Mouse (Mus musculus) midbrain, embryonic 11.5 days (tissue): ENCODE results near the gene H2afx. TPM values are rescaled to one million over a fixed set of nuclear protein-coding genes. Genes with fewer than 3 reads are reported as not detected.
A peak's percentile ranks its signal among the peaks of the same experiment; 100 is the strongest.

Experiments used
- ATAC-seq: fragments of 200-750 bp; cut with Nextera tagmentation; 2 replicates; pipeline ENCODE4 v1.8.0; 2017; ENCODE audit warnings: moderate TSS enrichment, moderate library complexity; ENCODE audit not compliant: low FRiP score
- DNase-seq: peaks from one replicate; pipeline ENCODE4 v3.0.0; 2015; ENCODE audit warnings: low spot score; ENCODE audit errors: missing footprints
- H3K27ac ChIP-seq: fragments of 300-500 bp; sonication (generic); 2 replicates; pipeline ENCODE4 v1.5.1; 2014; ENCODE audit warnings: low read depth, low read length
- H3K27me3 ChIP-seq: fragments of 300-500 bp; sonication (generic); 2 replicates; pipeline ENCODE4 v1.6.1; 2014; ENCODE audit warnings: mild to moderate bottlenecking, low read length, moderate library complexity, mixed read lengths; ENCODE audit not compliant: control insufficient read depth, insufficient read depth
- H3K36me3 ChIP-seq: fragments of 300-500 bp; sonication (generic); 2 replicates; pipeline ENCODE4 v1.6.1; 2014; ENCODE audit warnings: mild to moderate bottlenecking, low read length, moderate library complexity, mixed read lengths; ENCODE audit not compliant: control insufficient read depth, insufficient read depth
- H3K4me1 ChIP-seq: fragments of 300-500 bp; sonication (generic); 2 replicates; pipeline ENCODE4 v1.6.1; 2014; ENCODE audit warnings: low read length; ENCODE audit not compliant: control insufficient read depth, insufficient read depth
- H3K4me2 ChIP-seq: fragments of 300-500 bp; sonication (generic); 2 replicates; pipeline ENCODE4 v1.6.1; 2014; ENCODE audit warnings: mild to moderate bottlenecking, moderate library complexity
- H3K4me3 ChIP-seq: fragments of 300-500 bp; sonication (generic); 2 replicates; pipeline ENCODE4 v1.5.1; 2014; ENCODE audit warnings: low read depth, low read length
- H3K9ac ChIP-seq: fragments of 300-500 bp; sonication (generic); 2 replicates; pipeline ENCODE4 v1.6.1; 2014; ENCODE audit warnings: low read length
- H3K9me3 ChIP-seq: fragments of 300-500 bp; sonication (generic); 2 replicates; pipeline ENCODE4 v1.6.1; 2016; ENCODE audit warnings: low read length; ENCODE audit not compliant: control insufficient read depth
- WGBS: fragments of 180-500 bp; shearing (Covaris S2); extraction: QIAGEN DNeasy Blood & Tissue Kit; methylation state at CpG from one replicate; pipeline ENCODE4 v1.1.7; 2014; 5-methylcytosine and 5-hydroxymethylcytosine counted together
- polyA plus RNA-seq: library from polyadenylated mRNA; unstranded; fragments of >200 nt; fragmentation: Nextera tagmentation; extraction: Ambion mirVana; gene quantifications from 2 replicates; pipeline ENCODE4 v1.2.1, GENCODE M21; 2014

The H2afx gene
- polyA plus RNA-seq, 1 experiment from 2014 or later: 377 TPM

DNA sequence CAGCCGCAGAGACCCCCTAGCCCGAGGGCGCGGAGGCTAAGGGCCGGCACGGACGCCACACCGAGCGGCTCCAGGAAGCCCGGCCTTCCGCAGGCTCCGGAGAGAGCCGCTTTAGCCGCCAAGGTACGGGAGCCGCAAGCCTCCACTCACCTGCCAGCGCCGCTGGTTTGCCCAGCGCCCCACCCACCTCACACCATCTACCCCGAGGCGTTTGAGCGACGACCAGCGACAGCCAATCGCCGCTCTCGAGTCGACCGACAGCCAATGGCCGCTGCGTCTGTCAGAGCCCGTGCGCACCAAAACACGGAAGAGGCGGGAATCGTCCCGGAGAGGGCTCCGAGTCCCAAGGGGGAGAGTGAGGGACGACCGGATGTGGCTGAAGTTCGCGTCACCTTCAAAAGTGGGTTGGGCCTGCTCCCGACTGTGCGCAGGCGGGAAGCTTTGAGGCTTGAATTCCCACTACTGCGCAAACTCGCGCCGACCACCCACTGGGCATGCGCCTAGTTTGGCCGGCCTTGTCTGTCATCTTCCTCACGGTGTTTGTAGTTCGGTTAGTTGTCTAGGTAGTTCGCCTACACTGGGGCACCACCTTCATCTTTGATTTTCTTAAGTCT, 28.9 kb upstream of the H2afx start, which contains the start of gene Hinfp:
Hinfp (minus strand) TSS at position 206 of the 614 bp plus-strand sequence.
- DNase-seq: peak; percentile 99
- WGBS: 1% methylated on average over 51 of the region's 54 CpGs
- H3K4me2 ChIP-seq: peak within 1 kb of the TSS; percentile 81
- H3K4me1 ChIP-seq: peaks cover 7% of the 10 kb centered on the region
- no peaks in the 10 kb centered on the region for H3K9me3 ChIP-seq
- peak; percentile 99 for ATAC-seq
- H3K9ac ChIP-seq: peak within 1 kb of the TSS; percentile 66
- H3K36me3 ChIP-seq: peaks cover 3% of the 10 kb centered on the region; the same call in 1 of the 2 replicates
- H3K27me3 ChIP-seq: no peaks in the 10 kb centered on the region
- H3K27ac ChIP-seq: no peak within 1 kb of the TSS
- peak within 1 kb of the TSS; percentile 63 for H3K4me3 ChIP-seq

DNA sequence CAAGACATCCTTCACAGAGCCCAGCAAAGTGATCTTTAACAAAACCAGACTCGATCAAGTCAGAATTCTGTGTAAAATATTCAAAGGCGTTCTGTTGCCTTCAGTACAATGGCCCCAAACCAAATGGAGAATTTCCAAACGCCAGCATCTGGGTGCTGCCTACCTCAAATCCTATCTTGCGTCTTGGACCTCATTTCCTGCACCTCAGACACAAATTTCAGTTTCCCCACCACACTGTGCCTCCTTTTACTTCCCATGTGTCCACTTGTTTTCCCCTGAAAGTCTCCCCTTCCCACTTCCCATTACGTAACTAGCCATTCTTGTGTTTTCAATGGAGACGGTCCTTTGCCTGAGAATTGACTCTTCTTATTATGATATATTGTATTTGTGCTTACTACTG, 28.0 kb upstream of the H2afx start:
- H3K27ac ChIP-seq: no peak overlapping the region

DNA sequence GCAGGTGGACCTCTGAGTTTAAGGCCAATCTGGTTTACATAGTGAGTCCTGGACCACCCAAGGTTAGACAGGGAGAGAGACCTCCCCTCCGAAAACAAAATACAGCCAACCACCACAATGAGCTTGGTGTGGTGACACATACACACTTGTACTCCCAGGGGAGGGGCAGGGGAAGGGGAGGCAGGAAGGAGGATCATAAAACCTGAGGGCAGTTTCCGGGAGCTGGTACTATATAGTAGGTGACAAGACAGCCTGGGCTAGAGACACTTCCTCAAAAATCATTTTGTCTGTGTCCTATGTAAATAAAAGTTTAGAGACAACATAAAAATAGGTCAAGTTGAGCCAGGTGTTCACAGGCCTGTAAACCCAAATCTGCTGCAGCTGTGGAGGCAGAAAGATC, 27.2 kb upstream of the H2afx start:
- Histone ChIP-seq H3K9ac (no peak overlapping the region), H3K4me1 (peaks cover 20% of the 10 kb centered on the region), H3K4me2 (no peak overlapping the region), H3K27me3 (no peaks in the 10 kb centered on the region), H3K27ac (no peak overlapping the region), H3K4me3 (no peak overlapping the region), H3K9me3 (no peaks in the 10 kb centered on the region), H3K36me3 (0 out of 2 replicates have a peak, but pooled peaks cover 2% of the 10 kb centered on the region)
- 84% methylated on average over 2 of the region's 2 CpGs for WGBS
- ATAC-seq (no peak), DNase-seq (peak; percentile 77)

More for the DNA sequence above, 28.0 kb upstream of the H2afx start:
- H3K4me1 ChIP-seq: peaks cover 15% of the 10 kb centered on the region
- no peak overlapping the region for H3K4me3 ChIP-seq
- H3K36me3 ChIP-seq: peaks cover 3% of the 10 kb centered on the region; the same call in 1 of the 2 replicates
- no peak for ATAC-seq
- WGBS: 89% methylated on average over 6 of the region's 6 CpGs
- H3K27me3 ChIP-seq: no peaks in the 10 kb centered on the region
- peak; percentile 54 for DNase-seq
- no peak overlapping the region for H3K9ac ChIP-seq
- H3K9me3 ChIP-seq: no peaks in the 10 kb centered on the region
- no peak overlapping the region for H3K4me2 ChIP-seq

DNA sequence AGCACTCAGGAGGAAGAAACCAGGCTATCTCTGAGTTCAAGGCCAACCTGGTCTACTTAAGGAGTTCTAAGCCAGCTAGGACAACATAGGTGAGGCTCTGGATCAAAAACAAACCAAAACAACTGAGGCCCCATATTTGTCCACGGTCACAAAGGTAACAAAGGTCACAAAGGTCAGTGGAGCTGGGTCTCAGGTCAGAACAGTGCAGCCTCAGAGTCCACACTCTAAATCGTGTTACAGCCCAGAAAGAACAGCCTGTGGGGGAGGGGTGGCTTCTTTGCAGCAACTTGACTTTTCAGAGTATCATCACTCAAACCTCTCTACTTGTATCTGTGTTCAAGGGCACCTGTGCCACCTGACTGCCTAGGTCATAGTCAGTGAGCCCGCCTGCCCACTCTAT, 24.7 kb upstream of the H2afx start:
- ATAC-seq (no peak), DNase-seq (peak; percentile 72)
- no peaks in the 10 kb centered on the region for H3K9me3 ChIP-seq
- peaks cover 14% of the 10 kb centered on the region for H3K4me1 ChIP-seq
- H3K9ac ChIP-seq: no peak overlapping the region
- 62% methylated on average over 3 of the region's 3 CpGs for WGBS
- H3K36me3 ChIP-seq: peaks cover 5% of the 10 kb centered on the region
- no peak overlapping the region for H3K4me2 ChIP-seq
- H3K4me3 ChIP-seq: no peak overlapping the region
- H3K27ac ChIP-seq: no peak overlapping the region
- H3K27me3 ChIP-seq: no peaks in the 10 kb centered on the region

DNA sequence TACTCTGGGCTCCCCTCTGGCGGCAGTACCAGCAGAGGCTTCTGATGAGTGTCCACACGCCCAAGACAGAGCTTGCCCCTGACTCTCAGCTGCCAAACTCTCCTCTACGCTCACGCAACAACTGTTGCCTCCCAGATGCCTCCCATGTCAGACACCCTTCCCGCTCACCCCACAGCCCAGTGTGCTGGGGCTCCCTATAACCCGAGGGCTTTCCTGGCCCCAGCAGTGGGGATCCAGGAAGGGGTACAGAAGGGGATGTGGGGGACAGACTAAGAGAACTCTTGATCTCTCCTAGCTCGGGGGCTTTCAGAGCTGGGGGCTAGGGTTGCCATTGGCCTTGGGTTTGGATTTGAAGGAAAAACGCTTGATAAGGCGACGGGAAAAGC, 23.8 kb upstream of the H2afx start:
- H3K9ac ChIP-seq: peak overlapping the region; percentile 18; the same call in 1 of the 2 replicates
- peaks cover 8% of the 10 kb centered on the region for H3K36me3 ChIP-seq
- DNase-seq (no peak), ATAC-seq (0 out of 2 replicates have a peak, but pooled peaks have one; percentile 12)
- no peaks in the 10 kb centered on the region for H3K27me3 ChIP-seq
- no peak overlapping the region for H3K27ac ChIP-seq
- H3K4me1 ChIP-seq: peaks cover 12% of the 10 kb centered on the region
- WGBS: 23% methylated on average over 10 of the region's 10 CpGs
- no peaks in the 10 kb centered on the region for H3K9me3 ChIP-seq
- no peak overlapping the region for H3K4me2 ChIP-seq
- H3K4me3 ChIP-seq: no peak overlapping the region

DNA sequence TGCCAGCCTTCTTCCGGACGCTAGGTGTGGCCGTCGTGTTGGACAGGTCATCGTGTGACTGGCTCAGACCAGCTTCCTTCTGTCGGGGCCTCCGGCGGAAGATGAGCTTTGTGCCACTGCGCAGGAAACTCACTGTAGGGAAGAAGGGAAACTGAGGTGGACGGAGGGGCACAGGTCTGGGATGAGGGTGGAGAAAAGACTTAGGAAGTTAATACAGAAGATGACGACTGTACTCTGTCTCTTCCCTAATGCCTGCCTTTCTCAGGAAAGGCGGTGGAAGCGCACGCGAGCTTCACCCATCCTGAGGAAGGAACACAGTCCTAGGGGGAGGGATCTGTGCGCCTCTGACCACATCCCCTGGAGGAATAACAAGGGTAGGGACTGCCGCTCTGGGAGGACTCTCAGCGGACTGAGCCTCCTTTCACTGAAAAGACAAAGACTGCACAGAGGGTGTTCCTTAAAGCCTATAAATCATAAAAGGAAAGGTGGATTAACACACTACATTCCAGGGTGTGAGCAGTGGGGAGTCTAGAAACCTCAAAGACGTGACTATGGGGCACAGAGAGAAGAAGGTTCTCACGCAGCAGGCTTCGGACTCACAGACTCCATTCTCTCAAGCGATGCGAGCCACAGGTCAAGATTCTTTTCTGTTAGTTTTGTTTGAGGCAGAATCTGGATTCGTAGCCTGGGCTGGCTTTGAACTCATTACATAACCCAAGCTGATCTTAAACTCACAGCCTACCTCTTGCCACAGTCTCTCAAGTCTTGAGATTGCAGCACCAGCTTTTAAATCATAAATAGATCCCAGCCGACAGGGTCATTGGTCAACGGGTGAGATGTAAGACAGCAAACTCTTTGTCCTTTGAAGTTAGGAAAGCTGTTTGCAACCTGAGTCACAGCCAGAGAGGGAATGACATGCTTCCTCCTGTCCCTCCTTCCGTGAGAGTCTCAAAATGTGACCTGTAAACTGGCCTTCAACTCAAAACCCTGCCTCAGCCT, 23.1 kb upstream of the H2afx start:
- whole genome bisulfite sequencing: 6% methylated on average over 27 of the region's 27 CpGs
- H3K27ac ChIP-seq: no peak overlapping the region; the same call in 1 of the 2 replicates
- no peaks in the 10 kb centered on the region for H3K9me3 ChIP-seq
- no peak overlapping the region for H3K4me3 ChIP-seq
- ATAC-seq: peak; percentile 73
- peaks cover 12% of the 10 kb centered on the region for H3K4me1 ChIP-seq
- peak overlapping the region; percentile 0; the same call in 1 of the 2 replicates for H3K9ac ChIP-seq
- peak; percentile 93 for DNase-seq
- no peaks in the 10 kb centered on the region for H3K27me3 ChIP-seq
- 0 out of 2 replicates have a peak overlapping the region, but pooled peaks have one; percentile 19 for H3K4me2 ChIP-seq
- H3K36me3 ChIP-seq: peaks cover 8% of the 10 kb centered on the region

DNA sequence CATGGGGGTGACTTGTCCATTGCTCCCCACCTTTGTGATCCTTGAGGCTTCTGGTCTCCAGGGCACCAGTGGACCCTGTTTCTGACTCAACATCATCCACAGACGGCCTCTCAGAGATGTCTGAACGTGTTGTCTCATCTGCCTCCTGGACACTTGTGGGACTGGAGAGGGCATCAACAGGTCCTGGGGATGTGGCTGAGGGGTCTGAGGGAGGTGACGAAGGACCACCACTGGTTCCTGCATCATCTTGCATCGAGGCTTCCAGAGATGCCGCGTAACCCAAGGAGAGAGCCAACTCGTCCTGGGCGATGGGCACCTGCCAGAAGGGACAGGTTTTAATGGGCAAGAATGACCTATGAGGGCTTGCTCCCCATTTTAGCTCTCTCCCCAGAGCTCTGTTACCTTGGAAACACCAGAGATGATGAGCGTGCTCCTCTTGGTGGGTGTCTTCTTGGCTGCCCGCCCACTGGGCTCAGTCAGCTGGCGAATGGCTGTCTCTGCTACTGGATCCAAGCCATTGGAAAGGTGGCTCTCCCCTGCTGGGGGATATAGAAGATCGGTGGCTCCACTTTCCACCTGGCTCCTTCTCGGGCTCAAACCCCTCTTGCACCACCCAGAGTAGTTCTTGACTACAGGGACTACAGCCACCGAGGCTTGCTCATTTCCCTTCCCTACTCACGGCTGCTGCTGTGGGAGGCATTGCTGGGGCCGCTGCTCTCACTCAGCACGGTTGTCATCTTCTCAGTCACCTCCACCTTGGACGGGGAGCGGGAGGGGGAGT, 20.8 kb upstream of the H2afx start:
- Histone ChIP-seq H3K4me2 (no peak overlapping the region), H3K4me1 (peaks cover 24% of the 10 kb centered on the region), H3K27me3 (no peaks in the 10 kb centered on the region), H3K4me3 (no peak overlapping the region), H3K9ac (no peak overlapping the region), H3K27ac (no peak overlapping the region), H3K9me3 (no peaks in the 10 kb centered on the region), H3K36me3 (peaks cover 8% of the 10 kb centered on the region)
- ATAC-seq (no peak), DNase-seq (peak; percentile 44)
- 78% methylated on average over 19 of the region's 19 CpGs for WGBS

DNA sequence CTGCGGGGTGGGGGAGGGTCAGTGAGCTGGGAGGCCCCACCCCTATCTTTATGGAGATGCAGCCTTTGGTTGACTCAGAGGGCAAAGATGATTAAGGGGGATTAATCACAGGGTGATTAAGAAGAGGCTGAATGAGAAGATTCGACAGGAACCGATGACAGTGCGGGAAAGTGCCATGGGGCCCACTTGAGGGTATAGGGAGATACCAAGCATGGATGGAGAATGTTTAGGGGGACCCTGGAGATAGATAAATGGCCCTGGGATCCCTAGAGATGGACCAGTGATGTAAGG, 20.3 kb upstream of the H2afx start:
- Histone ChIP-seq H3K27ac (no peak overlapping the region), H3K4me2 (no peak overlapping the region), H3K27me3 (no peaks in the 10 kb centered on the region), H3K36me3 (peaks cover 8% of the 10 kb centered on the region), H3K9me3 (no peaks in the 10 kb centered on the region), H3K4me1 (peaks cover 30% of the 10 kb centered on the region), H3K9ac (no peak overlapping the region), H3K4me3 (no peak overlapping the region)
- WGBS: 63% methylated on average over 4 of the region's 4 CpGs
- peak; percentile 28 for DNase-seq
- no peak for ATAC-seq
